Mouse (Mus musculus) liver, embryonic 14.5 days (tissue): Measurements from ENCODE around the gene Plek.

Experiments used
- CTCF ChIP-seq: IDR thresholded peaks from 2 replicates; pipeline ENCODE4 v1.5.1; 2016; ENCODE audit warnings: antibody characterized with exemption, low read depth, control low read depth
- EP300 ChIP-seq: IDR thresholded peaks from 2 replicates; pipeline ENCODE4 v1.6.1; 2016; ENCODE audit warnings: antibody characterized with exemption, low read depth

DNA sequence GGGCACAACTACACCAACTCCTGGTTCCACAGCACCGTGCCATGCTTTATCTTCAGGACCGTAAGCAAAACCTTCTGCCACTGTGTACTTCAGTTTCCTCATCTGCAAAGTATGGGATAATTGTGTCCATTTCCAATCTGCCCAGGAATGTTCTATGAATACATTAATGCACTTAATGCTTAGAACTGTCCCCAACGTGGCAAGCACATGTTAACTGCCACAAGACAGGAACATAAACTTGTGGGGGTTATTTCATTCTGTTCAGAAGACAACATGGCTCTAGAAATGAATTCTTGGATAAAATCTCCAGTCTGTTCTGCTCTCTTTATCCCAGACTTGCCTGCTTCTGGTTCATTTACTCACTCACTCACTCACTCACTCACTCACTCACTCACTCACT is 48.4 kb downstream of the Plek start:
- TF ChIP-seq CTCF (no peak), EP300 (no peak)
